Mouse (Mus musculus) lung, embryonic 14.5 days (tissue): ENCODE data around the gene Hmx1. TPM values are rescaled to one million over a fixed set of nuclear protein-coding genes. Genes with fewer than 3 reads are reported as not detected.

ENCODE experiments used
- ATAC-seq: fragments of 200-750 bp; cut with Nextera tagmentation; 2 replicates; pipeline ENCODE4 v1.8.0; 2017; ENCODE audit warnings: mild to moderate bottlenecking, moderate TSS enrichment, moderate library complexity; ENCODE audit not compliant: insufficient read depth
- DNase-seq: peaks from one replicate; pipeline ENCODE4 v3.0.0-alpha.2; 2015
- H3K27ac ChIP-seq: fragments of 300-500 bp; sonication (generic); 2 replicates; pipeline ENCODE4 v1.5.1; 2014; ENCODE audit warnings: low read depth, mild to moderate bottlenecking, moderate library complexity
- H3K27me3 ChIP-seq: fragments of 300-500 bp; sonication (generic); 2 replicates; pipeline ENCODE4 v1.6.1; 2014; ENCODE audit warnings: low read length, control low read depth; ENCODE audit not compliant: insufficient read depth
- H3K36me3 ChIP-seq: fragments of 300-500 bp; sonication (generic); 2 replicates; pipeline ENCODE4 v1.6.1; 2014; ENCODE audit warnings: control low read depth; ENCODE audit not compliant: insufficient read depth
- H3K4me1 ChIP-seq: fragments of 300-500 bp; sonication (generic); 2 replicates; pipeline ENCODE4 v1.6.1; 2014; ENCODE audit warnings: antibody characterized with exemption, control low read depth; ENCODE audit not compliant: insufficient read depth
- H3K4me2 ChIP-seq: fragments of 300-500 bp; sonication (generic); 2 replicates; pipeline ENCODE4 v1.6.1; 2014; ENCODE audit warnings: mild to moderate bottlenecking
- H3K4me3 ChIP-seq: fragments of 300-500 bp; sonication (generic); 2 replicates; pipeline ENCODE4 v1.5.1; 2014; ENCODE audit warnings: low read depth, low read length
- H3K9ac ChIP-seq: fragments of 300-500 bp; sonication (generic); 2 replicates; pipeline ENCODE4 v1.6.1; 2014
- H3K9me3 ChIP-seq: fragments of 300-500 bp; sonication (generic); 2 replicates; pipeline ENCODE4 v1.6.1; 2016; ENCODE audit warnings: low read depth, low read length, control low read depth
- CTCF ChIP-seq: IDR thresholded peaks from 2 replicates; pipeline ENCODE4 v1.5.1; 2016; ENCODE audit warnings: antibody characterized with exemption, low read depth
- whole genome bisulfite sequencing: fragments of 180-500 bp; shearing (Covaris S2); extraction: QIAGEN DNeasy Blood & Tissue Kit; methylation state at CpG from one replicate; pipeline ENCODE4 v1.1.7; 2014; 5-methylcytosine and 5-hydroxymethylcytosine counted together
- polyA plus RNA-seq: library from polyadenylated mRNA; unstranded; fragments of >200 nt; fragmentation: Nextera tagmentation; extraction: Ambion mirVana; gene quantifications from 2 replicates; pipeline ENCODE4 v1.2.1, GENCODE M21; 2014

Hmx1 gene
- polyA plus RNA-seq, 1 experiment from 2014 or later = not detected

- TF ChIP-seq CTCF = no peak
- Histone ChIP-seq H3K9me3 (no peaks in the 10 kb centered on the region), H3K4me1 (no peaks in the 10 kb centered on the region), H3K4me3 (no peak overlapping the region), H3K27ac (no peak overlapping the region), H3K9ac (no peak overlapping the region), H3K4me2 (no peak overlapping the region), H3K27me3 (no peaks in the 10 kb centered on the region), H3K36me3 (no peaks in the 10 kb centered on the region)
- ATAC-seq (no peak), DNase-seq (no peak)
- 57% methylated on average over 4 of the region's 4 CpGs for WGBS
These were observed 32.7 kb downstream of the Hmx1 start for GRCm38 (mm10) chr5:35421622-35422021.

- H3K4me3 ChIP-seq = no peak overlapping the region
- ATAC-seq = no peak
- no peak overlapping the region for H3K4me2 ChIP-seq
- no peak for DNase-seq
- H3K9me3 ChIP-seq = no peaks in the 10 kb centered on the region
- no peaks in the 10 kb centered on the region for H3K27me3 ChIP-seq
- H3K9ac ChIP-seq = no peak overlapping the region
- no peaks in the 10 kb centered on the region for H3K4me1 ChIP-seq
- 19% methylated on average over 11 of the region's 11 CpGs for WGBS
- H3K27ac ChIP-seq = no peak overlapping the region
- H3K36me3 ChIP-seq = no peaks in the 10 kb centered on the region
- no peak for TF ChIP-seq CTCF
These were observed 36.3 kb downstream of the Hmx1 start for GRCm38 (mm10) chr5:35425218-35425617.

- ATAC-seq (no peak), DNase-seq (no peak)
- Histone ChIP-seq H3K27ac (no peak overlapping the region), H3K27me3 (no peaks in the 10 kb centered on the region), H3K9ac (no peak overlapping the region), H3K4me1 (no peaks in the 10 kb centered on the region), H3K36me3 (no peaks in the 10 kb centered on the region), H3K9me3 (no peaks in the 10 kb centered on the region), H3K4me3 (no peak overlapping the region), H3K4me2 (no peak overlapping the region)
- no peak for TF ChIP-seq CTCF
- WGBS = 52% methylated on average over 6 of the region's 6 CpGs
These were observed 39.0 kb downstream of the Hmx1 start for GRCm38 (mm10) chr5:35427901-35428300.

- Histone ChIP-seq H3K27ac (no peak overlapping the region), H3K4me2 (no peak overlapping the region), H3K27me3 (no peaks in the 10 kb centered on the region), H3K4me1 (no peaks in the 10 kb centered on the region), H3K4me3 (no peak overlapping the region), H3K9ac (no peak overlapping the region), H3K36me3 (no peaks in the 10 kb centered on the region), H3K9me3 (no peaks in the 10 kb centered on the region)
- 81% methylated on average over 6 of the region's 6 CpGs for WGBS
- no peak for ATAC-seq
- DNase-seq = no peak
- TF ChIP-seq CTCF = no peak
These were observed 39.5 kb downstream of the Hmx1 start for GRCm38 (mm10) chr5:35428421-35428820.

GRCm38 (mm10) chr5:35432098-35432497 is 43.2 kb downstream of the Hmx1 start:
- H3K36me3 ChIP-seq = no peaks in the 10 kb centered on the region
- no peaks in the 10 kb centered on the region for H3K9me3 ChIP-seq
- no peaks in the 10 kb centered on the region for H3K27me3 ChIP-seq
- DNase-seq (no peak), ATAC-seq (no peak)
- no peak overlapping the region for H3K4me3 ChIP-seq
- 52% methylated on average over 6 of the region's 6 CpGs for WGBS
- H3K27ac ChIP-seq = no peak overlapping the region
- no peak for TF ChIP-seq CTCF
- no peak overlapping the region for H3K9ac ChIP-seq
- H3K4me2 ChIP-seq = no peak overlapping the region
- no peaks in the 10 kb centered on the region for H3K4me1 ChIP-seq

- no peak for ATAC-seq
- 31% methylated on average over 5 of the region's 5 CpGs for WGBS
- H3K36me3 ChIP-seq = no peaks in the 10 kb centered on the region
- no peaks in the 10 kb centered on the region for H3K9me3 ChIP-seq
- H3K27ac ChIP-seq = no peak overlapping the region
- no peak overlapping the region for H3K4me3 ChIP-seq
- peak; percentile 18; the same call in 1 of the 2 replicates for TF ChIP-seq CTCF
- H3K4me1 ChIP-seq = no peaks in the 10 kb centered on the region
- no peaks in the 10 kb centered on the region for H3K27me3 ChIP-seq
- no peak overlapping the region for H3K9ac ChIP-seq
- DNase-seq = no peak
- H3K4me2 ChIP-seq = no peak overlapping the region
These were observed 45.1 kb downstream of the Hmx1 start for GRCm38 (mm10) chr5:35434038-35434437.

GRCm38 (mm10) chr5:35434703-35435102 is 45.8 kb downstream of the Hmx1 start:
- no peak overlapping the region for H3K9ac ChIP-seq
- no peak for DNase-seq
- ATAC-seq = no peak
- H3K27ac ChIP-seq = no peak overlapping the region
- no peaks in the 10 kb centered on the region for H3K27me3 ChIP-seq
- no peak for TF ChIP-seq CTCF
- H3K36me3 ChIP-seq = no peaks in the 10 kb centered on the region
- no peaks in the 10 kb centered on the region for H3K4me1 ChIP-seq
- H3K9me3 ChIP-seq = no peaks in the 10 kb centered on the region
- H3K4me2 ChIP-seq = no peak overlapping the region
- no peak overlapping the region for H3K4me3 ChIP-seq
- 46% methylated on average over 6 of the region's 6 CpGs for WGBS

GRCm38 (mm10) chr5:35438805-35439204 is 49.9 kb downstream of the Hmx1 start:
- WGBS = 79% methylated on average over 6 of the region's 6 CpGs
- TF ChIP-seq CTCF = no peak
- no peak for ATAC-seq

More at GRCm38 (mm10) chr5:35438805-35439204, 49.9 kb downstream of the Hmx1 start:
- no peaks in the 10 kb centered on the region for H3K9me3 ChIP-seq
- H3K27ac ChIP-seq = no peak overlapping the region
- no peak overlapping the region for H3K9ac ChIP-seq
- no peak overlapping the region for H3K4me2 ChIP-seq
- no peaks in the 10 kb centered on the region for H3K36me3 ChIP-seq
- no peaks in the 10 kb centered on the region for H3K27me3 ChIP-seq
- no peak overlapping the region for H3K4me3 ChIP-seq
- DNase-seq = no peak
- no peaks in the 10 kb centered on the region for H3K4me1 ChIP-seq
